Mouse (Mus musculus) CH12.LX (cell line): ENCODE measurements around the gene Gnpnat1. TPM values are rescaled to one million over a fixed set of nuclear protein-coding genes. Genes with fewer than 3 reads are reported as not detected.

Experiments used
- DNase-seq: peaks from one replicate; pipeline ENCODE4 v3.0.0-alpha.2; 2013; ENCODE audit errors: extremely low read depth
- H3K27ac ChIP-seq: 2 replicates; pipeline ENCODE4 v1.5.1; 2012; ENCODE audit warnings: low read depth, mild to moderate bottlenecking, control low read depth, moderate library complexity; ENCODE audit not compliant: insufficient read depth
- H3K27me3 ChIP-seq: replicated peaks from 2 replicates; pipeline ENCODE3; 2012; ENCODE audit warnings: inconsistent platforms
- H3K36me3 ChIP-seq, 2 experiments: replicated peaks in 1 of 2; 2 replicates each; pipeline versions ENCODE3 to v1.6.1; 2012; ENCODE audit warnings: inconsistent platforms in 1 of 2, low read length in 1 of 2, mild to moderate bottlenecking in 1 of 2, mixed read lengths in 1 of 2, moderate library complexity in 1 of 2; ENCODE audit not compliant: control insufficient read depth in 1 of 2, insufficient read depth in 1 of 2
- H3K4me1 ChIP-seq, 2 experiments: 2 replicates each; pipeline ENCODE4 v1.6.1; 2012; ENCODE audit warnings: inconsistent platforms in 1 of 2, moderate library complexity in 1 of 2; ENCODE audit not compliant: insufficient read depth in 2 of 2, control insufficient read depth in 1 of 2
- H3K4me2 ChIP-seq: 2 replicates; pipeline ENCODE4 v1.6.1; 2012; ENCODE audit warnings: low read depth, mild to moderate bottlenecking, control low read depth; ENCODE audit not compliant: poor library complexity, insufficient read depth, severe bottlenecking
- H3K4me3 ChIP-seq, 3 experiments: fragments of 150-350 bp in 1 of 3; sonication (generic) in 1 of 3; replicated peaks in 1 of 3; 2 replicates each; pipeline versions ENCODE3 to v1.5.1; 2011 to 2012; ENCODE audit warnings: low read depth in 2 of 3, low read length in 2 of 3, mild to moderate bottlenecking in 2 of 3, moderate library complexity in 2 of 3, control low read depth in 1 of 3, improper control_type of control experiment in 1 of 3, inconsistent platforms in 1 of 3, mixed read lengths in 1 of 3; ENCODE audit not compliant: poor library complexity in 1 of 3
- H3K79me2 ChIP-seq: replicated peaks from 2 replicates; pipeline ENCODE4 v1.6.1; 2012; ENCODE audit warnings: mild to moderate bottlenecking, moderate library complexity; ENCODE audit not compliant: control insufficient read depth, poor library complexity, insufficient read depth, severe bottlenecking; ENCODE audit errors: extremely low read depth
- H3K9ac ChIP-seq: 2 replicates; pipeline ENCODE4 v1.6.1; 2012; ENCODE audit warnings: low read depth, mild to moderate bottlenecking, control low read depth, moderate library complexity; ENCODE audit not compliant: insufficient read depth
- H3K9me3 ChIP-seq: replicated peaks from 2 replicates; pipeline ENCODE3; 2012; ENCODE audit warnings: low read length, inconsistent platforms, mixed read lengths
- CTCF ChIP-seq, 2 experiments: IDR thresholded peaks in 1 of 2; conservative IDR thresholded peaks in 1 of 2; 2 replicates each; pipeline ENCODE4 v1.5.1; 2011 to 2012; ENCODE audit warnings: low read depth in 2 of 2, low read length in 2 of 2, improper control_type of control experiment in 1 of 2, inconsistent platforms in 1 of 2, mild to moderate bottlenecking in 1 of 2, moderate library complexity in 1 of 2
- E2F4 ChIP-seq: IDR thresholded peaks from 2 replicates; pipeline ENCODE4 v1.6.1; 2011; ENCODE audit warnings: low read depth, low read length, improper control_type of control experiment; ENCODE audit not compliant: insufficient replicate concordance
- EP300 ChIP-seq: IDR thresholded peaks from 2 replicates; pipeline ENCODE4 v1.6.1; 2011; ENCODE audit warnings: low read length, improper control_type of control experiment
- JUND ChIP-seq: conservative IDR thresholded peaks from 2 replicates; pipeline ENCODE4 v1.6.1; 2011; ENCODE audit warnings: low read depth, low read length, improper control_type of control experiment
- KAT2A ChIP-seq: IDR thresholded peaks from 2 replicates; pipeline ENCODE4 v1.6.1; 2012; ENCODE audit warnings: low read length, improper control_type of control experiment, inconsistent platforms; ENCODE audit not compliant: insufficient replicate concordance
- MEF2A ChIP-seq: IDR thresholded peaks from 2 replicates; pipeline ENCODE4 v1.6.1; 2014; ENCODE audit warnings: low read depth, mild to moderate bottlenecking, inconsistent platforms, low read length, improper control_type of control experiment, borderline replicate concordance
- NELFE ChIP-seq: IDR thresholded peaks from 2 replicates; pipeline ENCODE4 v1.6.1; 2011; ENCODE audit warnings: low read depth, low read length, improper control_type of control experiment
- PAX5 ChIP-seq: IDR thresholded peaks from 2 replicates; pipeline ENCODE4 v1.6.1; 2012; ENCODE audit warnings: low read length, inconsistent platforms, mixed read lengths
- POLR2A ChIP-seq: IDR thresholded peaks from 2 replicates; pipeline ENCODE4 v1.6.1; 2011; ENCODE audit warnings: low read depth, mild to moderate bottlenecking, improper control_type of control experiment, low read length
- RAD21 ChIP-seq: IDR thresholded peaks from 2 replicates; pipeline ENCODE4 v1.6.1; 2011; ENCODE audit warnings: low read depth, mild to moderate bottlenecking, low read length, improper control_type of control experiment, moderate library complexity
- SMC3 ChIP-seq: IDR thresholded peaks from 2 replicates; pipeline ENCODE4 v1.6.1; 2011; ENCODE audit warnings: low read depth, low read length, improper control_type of control experiment
- TBP ChIP-seq: conservative IDR thresholded peaks from 2 replicates; pipeline ENCODE4 v1.6.1; 2011; ENCODE audit warnings: low read depth, low read length, improper control_type of control experiment
- TCF12 ChIP-seq: IDR thresholded peaks from 2 replicates; pipeline ENCODE4 v1.6.1; 2014; ENCODE audit warnings: low read depth, mild to moderate bottlenecking, inconsistent platforms, low read length, improper control_type of control experiment
- USF1 ChIP-seq: IDR thresholded peaks from 2 replicates; pipeline ENCODE4 v1.6.1; 2014; ENCODE audit warnings: low read depth, mild to moderate bottlenecking, inconsistent platforms, low read length, improper control_type of control experiment
- USF2 ChIP-seq: conservative IDR thresholded peaks from 2 replicates; pipeline ENCODE4 v1.6.1; 2011; ENCODE audit warnings: low read depth, low read length, improper control_type of control experiment
- ZMIZ1 ChIP-seq: IDR thresholded peaks from 2 replicates; pipeline ENCODE4 v1.6.1; 2012; ENCODE audit warnings: low read depth, mild to moderate bottlenecking, inconsistent platforms, low read length, improper control_type of control experiment
- ZNF384 ChIP-seq: IDR thresholded peaks from 2 replicates; pipeline ENCODE4 v1.6.1; 2012; ENCODE audit warnings: low read depth, low read length, improper control_type of control experiment, inconsistent platforms
- dilution Hi-C: fragments of 300-500 bp; cut with MboI; formaldehyde crosslinking; loops from 2 replicates; pipeline ENCODE4 v1.14.3; 2020; ENCODE audit warnings: low sequenced_read_pairs; ENCODE audit not compliant: extremely low pct_unique_long_range_greater_than_20kb, extremely low pct_ligation_motif_present
- in situ Hi-C: fragments of 300-500 bp; cut with MboI; formaldehyde crosslinking; loops from 3 replicates; pipeline ENCODE4 v1.14.3; 2019; ENCODE audit warnings: low sequenced_read_pairs, low pct_ligation_motif_present, low pct_unique_long_range_greater_than_20kb, mixed read lengths
- polyA plus RNA-seq: library from polyadenylated mRNA; unstranded; fragments of >175 nt; gene quantifications from 2 replicates; pipeline ENCODE4 v1.2.1, GENCODE M21; 2012; ENCODE audit warnings: low read depth; ENCODE audit not compliant: insufficient read length
- total RNA-seq, 2 experiments: library from RNA; depleted of rRNA; stranded (reverse); fragments of 300-350 nt in 1 of 2; fragments of >200 nt in 1 of 2; gene quantifications; 2 replicates each; pipeline ENCODE4 v1.2.3; 2012 to 2014

Gene Gnpnat1
- total and polyA plus RNA-seq, 3 experiments: 28.6 to 82.9 (median 42.8) TPM

DNA sequence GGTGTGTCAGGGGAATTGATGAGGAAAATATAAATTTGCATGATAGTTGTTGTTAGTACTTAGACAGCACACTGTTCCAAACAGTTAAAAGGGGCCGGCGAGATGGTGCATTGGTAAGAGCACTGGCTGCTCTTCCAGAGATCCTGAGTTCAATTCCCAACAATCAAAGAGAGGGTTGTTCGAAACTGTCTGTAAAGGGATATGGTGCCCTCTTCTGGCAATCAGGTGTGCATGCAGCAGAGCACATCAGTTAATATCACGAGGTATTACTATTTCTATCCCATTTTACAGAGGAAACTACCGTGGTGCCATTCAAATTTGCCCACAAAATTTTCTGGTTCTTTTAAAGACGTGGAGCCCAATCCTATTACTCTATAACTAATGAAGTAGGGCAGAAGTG, 29.5 kb upstream of the Gnpnat1 start:
- DNase-seq: peak; percentile 21

GRCm38 (mm10) chr14:45432003-45432402, 27.3 kb upstream of the Gnpnat1 start:
- no peaks in the 10 kb centered on the region for H3K27me3 ChIP-seq
- H3K79me2 ChIP-seq: no peaks in the 10 kb centered on the region
- no peak overlapping the region for H3K27ac ChIP-seq
- dilution Hi-C loops: no loop called here
- in situ Hi-C loops: no loop called here
- H3K4me3 ChIP-seq: no peak overlapping the region
- H3K36me3 ChIP-seq: no peaks in the 10 kb centered on the region
- H3K4me1 ChIP-seq: no peaks in the 10 kb centered on the region
- H3K9ac ChIP-seq: no peak overlapping the region
- DNase-seq: no peak
- TF ChIP-seq CTCF (conservative IDR thresholded peaks at IDR 0.05 in 1 of 2, IDR thresholded peaks at IDR 0.05 in 1 of 2; ENCODE audit: low read depth in 2 of 2, low read length in 2 of 2): peak; percentile 41 to 51
- TF ChIP-seq MEF2A: no peak
- peaks cover 15% of the 10 kb centered on the region for H3K9me3 ChIP-seq
- no peak overlapping the region for H3K4me2 ChIP-seq

More for the DNA sequence above, 29.5 kb upstream of the Gnpnat1 start:
- TF ChIP-seq E2F4: no peak
- no peak for TF ChIP-seq ZNF384
- peak; percentile 57 to 69; a peak in 3 of 4 replicates for TF ChIP-seq CTCF (conservative IDR thresholded peaks at IDR 0.05 in 1 of 2, IDR thresholded peaks at IDR 0.05 in 1 of 2; ENCODE audit: low read depth in 2 of 2, low read length in 2 of 2)
- TF ChIP-seq USF1: no peak
- no peak for TF ChIP-seq NELFE
- no peak for TF ChIP-seq EP300
- TF ChIP-seq JUND: no peak
- TF ChIP-seq RAD21: peak; percentile 48
- TF ChIP-seq USF2: no peak
- TF ChIP-seq TCF12: no peak
- Histone ChIP-seq H3K27me3 (no peaks in the 10 kb centered on the region), H3K27ac (no peak overlapping the region), H3K79me2 (no peaks in the 10 kb centered on the region), H3K4me2 (no peak overlapping the region), H3K36me3 (no peaks in the 10 kb centered on the region), H3K4me3 (no peak overlapping the region), H3K9ac (no peak overlapping the region), H3K4me1 (no peaks in the 10 kb centered on the region), H3K9me3 (peaks cover 12% of the 10 kb centered on the region)
- dilution Hi-C loops (no loop called here), in situ Hi-C loops (no loop called here)

DNA sequence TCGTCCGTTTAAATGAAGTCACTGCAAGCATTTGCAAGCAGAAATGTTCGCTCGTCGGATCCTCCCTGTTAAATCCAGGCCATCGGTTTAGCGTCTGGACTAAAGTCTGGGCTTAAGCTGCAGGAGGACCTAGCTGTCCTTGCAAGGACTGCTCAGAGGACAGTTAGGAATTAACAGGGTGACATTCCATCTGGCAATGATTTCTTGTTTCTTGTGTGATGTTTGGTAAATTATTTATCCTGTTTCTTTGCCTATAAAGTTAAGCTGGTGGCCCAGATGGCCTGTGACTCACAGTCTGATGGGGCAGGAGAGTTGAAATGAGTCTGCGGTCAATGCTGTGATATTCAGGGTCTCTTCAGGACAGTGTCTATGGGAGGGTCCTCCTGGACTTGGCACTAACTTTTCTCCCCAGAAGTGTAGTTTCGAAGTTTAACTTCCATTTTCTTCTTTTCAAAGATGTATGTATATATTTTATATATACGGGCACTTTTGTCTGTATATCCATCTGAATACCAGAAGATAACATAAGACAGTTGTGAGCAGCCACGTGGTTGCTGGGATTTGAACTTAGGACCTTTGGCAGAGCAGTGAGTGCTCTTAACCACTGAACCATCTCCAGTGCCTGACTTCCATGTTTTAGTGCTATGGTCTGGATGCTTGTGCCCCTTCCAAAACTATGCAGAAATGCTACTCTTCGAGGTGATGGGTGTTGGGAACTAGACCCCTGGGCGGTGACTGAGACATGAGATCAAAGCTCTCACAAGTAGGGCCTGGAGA, 25.5 kb upstream of the Gnpnat1 start:
- no peak overlapping the region for H3K4me2 ChIP-seq
- H3K4me3 ChIP-seq: no peak overlapping the region
- H3K27me3 ChIP-seq: no peaks in the 10 kb centered on the region
- no peaks in the 10 kb centered on the region for H3K79me2 ChIP-seq
- in situ Hi-C loops (no loop called here), dilution Hi-C loops (no loop called here)
- no peaks in the 10 kb centered on the region for H3K4me1 ChIP-seq
- no peaks in the 10 kb centered on the region for H3K36me3 ChIP-seq
- TF ChIP-seq PAX5 (no peak), USF2 (no peak), ZMIZ1 (no peak), TBP (no peak), SMC3 (no peak), POLR2A (no peak), EP300 (no peak), KAT2A (no peak)
- DNase-seq: no peak
- H3K9ac ChIP-seq: no peak overlapping the region
- peaks cover 20% of the 10 kb centered on the region for H3K9me3 ChIP-seq
- H3K27ac ChIP-seq: no peak overlapping the region
